Mouse (Mus musculus) myocyte (in vitro differentiated cells): ENCODE results near the gene Itpr2.

ENCODE experiments used
- CEBPB ChIP-seq: IDR thresholded peaks from 2 replicates; pipeline ENCODE4 v1.6.1; 2011; ENCODE audit warnings: mild to moderate bottlenecking, moderate library complexity; ENCODE audit not compliant: poor library complexity, insufficient read depth, severe bottlenecking
- POLR2AphosphoS2 ChIP-seq: IDR thresholded peaks from one replicate; pipeline ENCODE4 v1.6.1; 2011; ENCODE audit warnings: low read depth, control low read depth; ENCODE audit not compliant: insufficient read length
- USF1 ChIP-seq: IDR thresholded peaks from one replicate; pipeline ENCODE4 v1.6.1; 2011; ENCODE audit warnings: low read depth, mild to moderate bottlenecking, control low read depth, moderate library complexity

DNA sequence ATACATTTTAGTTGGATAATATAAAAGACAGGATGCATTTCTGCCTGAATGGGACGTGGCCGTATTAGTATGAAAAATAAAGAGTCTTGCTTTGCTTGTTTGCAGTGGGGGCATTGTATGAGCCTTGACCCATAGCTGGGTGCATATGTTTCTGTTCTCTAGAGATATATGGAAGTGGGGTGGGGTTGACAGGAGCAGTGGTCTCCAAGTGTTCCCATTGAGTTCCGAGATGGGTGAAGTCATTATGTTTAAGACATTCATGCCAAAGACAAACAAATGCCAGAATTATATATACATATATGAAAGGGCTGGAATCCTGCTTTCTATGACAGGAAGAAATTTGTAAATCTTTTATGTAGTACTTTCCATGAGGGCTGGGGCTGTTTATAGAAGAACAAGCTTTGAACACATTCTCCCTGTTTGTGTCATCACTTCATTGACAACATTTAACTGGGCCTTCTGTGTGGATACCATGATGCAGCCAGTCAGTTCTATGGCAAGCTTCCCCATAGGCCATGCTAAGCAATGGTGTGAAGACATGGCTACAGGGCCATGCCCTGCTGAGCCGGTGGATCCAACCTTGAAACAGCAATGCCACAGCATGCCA lies 327.3 kb downstream of the Itpr2 start:
- no peak for TF ChIP-seq CEBPB
- TF ChIP-seq USF1 = no peak
- TF ChIP-seq POLR2AphosphoS2 = no peak
